Mouse (Mus musculus) lung, postnatal 0 days (tissue): ENCODE data around the gene Cep295nl.

Source experiments
- CTCF ChIP-seq: IDR thresholded peaks from 2 replicates; pipeline ENCODE4 v1.5.1; 2016; ENCODE audit warnings: antibody characterized with exemption, mild to moderate bottlenecking
- EP300 ChIP-seq: IDR thresholded peaks from 2 replicates; pipeline ENCODE4 v1.6.1; 2016; ENCODE audit warnings: antibody characterized with exemption, mild to moderate bottlenecking, control low read depth

GRCm38 (mm10) chr11:118324541-118324940 lies 17.8 kb downstream of the Cep295nl start:
- TF ChIP-seq CTCF (no peak), EP300 (no peak)
